Mouse (Mus musculus): ENCODE measurements at regions not wholly inside any gene's neighbourhood (a gene's known extent, or its start where the extent isn't known, plus 50 kb on each side); places are given as distances from the start of the nearest gene placed in this dataset.

DNA sequence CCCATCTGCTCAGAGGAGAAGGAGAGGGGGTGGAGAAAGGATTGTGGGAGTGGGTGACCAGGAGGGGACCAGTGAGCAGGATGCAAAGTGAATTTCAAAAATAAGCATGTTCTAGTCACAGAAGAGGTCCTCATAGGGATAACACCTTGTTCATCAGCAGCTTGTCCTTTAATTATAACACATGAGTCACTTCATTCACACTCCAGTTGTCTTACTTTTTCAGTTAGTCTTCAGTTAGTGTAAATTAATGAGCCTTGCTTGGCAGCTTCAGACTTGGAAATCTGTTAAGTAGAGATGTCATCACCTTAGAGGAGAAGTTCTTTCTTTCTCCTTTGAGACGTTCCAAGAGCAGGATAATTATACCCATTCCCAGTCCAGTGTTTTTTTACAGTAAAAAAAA is 332.3 kb downstream of the Xpnpep1 start:
- TF ChIP-seq POLR2A (IDR thresholded peaks at IDR 0.05; ENCODE audit: insufficient read length, low read depth) (no peak), POLR2AphosphoS2 (IDR thresholded peaks at IDR 0.05; ENCODE audit: insufficient read length, low read depth) (no peak), USF1 (IDR thresholded peaks at IDR 0.05; ENCODE audit: low read depth) (no peak), MAX (IDR thresholded peaks at IDR 0.05; ENCODE audit: low read depth) (no peak), TCF12 (IDR thresholded peaks at IDR 0.05; ENCODE audit: insufficient read depth, poor library complexity, severe bottlenecking) (no peak), MYOD1 (IDR thresholded peaks at IDR 0.05; ENCODE audit: control insufficient read depth in 1 of 3, insufficient read length in 2 of 3, low read depth in 2 of 3) (no peak), CEBPB (IDR thresholded peaks at IDR 0.05; ENCODE audit: insufficient read depth, poor library complexity, severe bottlenecking) (no peak), SRF (IDR thresholded peaks at IDR 0.05; ENCODE audit: control insufficient read depth, insufficient read length, low read depth) (no peak), E2F4 (IDR thresholded peaks at IDR 0.05; ENCODE audit: insufficient read depth) (no peak), TCF3 (IDR thresholded peaks at IDR 0.05; ENCODE audit: insufficient read length, low read depth) (no peak)
